Mouse (Mus musculus) hindlimb bud, embryonic 11.5 days (tissue): ENCODE measurements around the gene Rabac1.

Source experiments
- DNase-seq: peaks from one replicate; pipeline ENCODE4 v3.0.0-alpha.2; 2012; ENCODE audit warnings: low read depth, low spot score; ENCODE audit errors: extremely low spot score

Gene Rabac1

DNA sequence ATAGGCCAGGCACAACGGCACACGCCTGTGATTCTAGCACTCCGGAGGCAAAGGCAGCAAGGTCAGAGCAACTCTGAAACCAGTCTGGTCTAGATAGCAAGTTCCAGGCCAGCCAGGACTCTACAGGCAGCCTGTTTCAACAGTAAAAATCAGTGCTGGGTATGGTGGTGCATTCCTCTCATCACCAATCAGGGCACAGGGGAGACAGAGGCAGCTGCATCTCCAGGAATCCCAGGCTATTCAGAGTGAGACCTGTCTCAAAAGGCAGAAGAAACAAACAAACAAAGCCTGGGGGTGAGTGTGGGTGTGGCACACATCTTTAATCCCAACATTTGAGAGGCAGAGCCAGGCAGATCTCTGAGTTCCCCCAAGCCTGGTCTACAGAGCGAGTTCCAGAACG lies 10.8 kb upstream of the Rabac1 start:
- no peak for DNase-seq

DNA sequence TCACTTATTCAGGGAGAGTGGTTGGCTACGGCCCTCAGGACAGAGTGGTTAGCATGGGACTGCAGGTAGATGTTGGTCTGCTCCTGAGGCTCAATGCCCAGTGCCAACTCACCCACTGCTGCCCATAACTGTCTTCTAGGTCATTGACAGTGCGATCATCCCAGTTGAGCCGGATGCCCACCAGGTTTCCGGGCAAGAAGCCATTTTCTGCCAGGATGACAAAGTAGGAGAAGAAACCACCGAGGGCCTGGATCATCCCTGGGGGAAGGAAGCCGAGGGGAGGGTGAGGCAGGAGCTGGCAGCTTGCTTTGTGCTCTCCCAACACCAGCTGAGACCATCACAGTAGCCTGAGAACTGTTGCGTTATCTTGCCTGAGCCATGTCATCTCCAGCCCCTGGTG lies 7.9 kb upstream of the Rabac1 start:
- DNase-seq: no peak

- no peak for DNase-seq
These were observed 6.2 kb upstream of the Rabac1 start for GRCm38 (mm10) chr7:24978781-24979180.

- DNase-seq: peak; percentile 76
These were observed 2.5 kb upstream of the Rabac1 start for GRCm38 (mm10) chr7:24974893-24975595.

DNA sequence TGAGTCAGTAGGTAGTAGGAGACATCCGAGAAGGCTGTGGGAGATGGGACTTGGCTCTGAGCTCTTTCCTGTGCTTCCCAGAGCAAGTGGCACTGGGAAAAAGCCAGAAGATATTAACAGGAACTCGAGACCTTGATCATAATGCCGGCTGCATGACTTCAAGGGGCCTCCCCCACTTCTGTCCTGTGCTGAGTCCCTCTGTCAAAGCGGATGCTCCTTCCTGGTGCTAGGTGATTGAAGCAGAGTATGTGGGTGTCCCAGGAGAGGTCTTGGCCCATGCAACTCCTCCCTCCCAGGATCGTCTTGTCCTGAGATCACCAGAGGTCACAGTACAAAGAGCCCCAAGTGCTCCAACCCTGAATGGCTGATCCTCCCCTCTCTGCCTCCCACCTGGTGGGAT lies 1.3 kb upstream of the Rabac1 start:
- no peak for DNase-seq

GRCm38 (mm10) chr7:24973208-24973607 lies 654 bp upstream of the Rabac1 start:
- DNase-seq: no peak

- no peak for DNase-seq
These were observed 1.1 kb downstream of the Rabac1 start for GRCm38 (mm10) chr7:24971261-24971971.

GRCm38 (mm10) chr7:24970341-24970740 lies 2.2 kb downstream of the Rabac1 start:
- DNase-seq: no peak

- DNase-seq: no peak
These were observed 2.7 kb downstream of the Rabac1 start for GRCm38 (mm10) chr7:24969805-24970204.

DNA sequence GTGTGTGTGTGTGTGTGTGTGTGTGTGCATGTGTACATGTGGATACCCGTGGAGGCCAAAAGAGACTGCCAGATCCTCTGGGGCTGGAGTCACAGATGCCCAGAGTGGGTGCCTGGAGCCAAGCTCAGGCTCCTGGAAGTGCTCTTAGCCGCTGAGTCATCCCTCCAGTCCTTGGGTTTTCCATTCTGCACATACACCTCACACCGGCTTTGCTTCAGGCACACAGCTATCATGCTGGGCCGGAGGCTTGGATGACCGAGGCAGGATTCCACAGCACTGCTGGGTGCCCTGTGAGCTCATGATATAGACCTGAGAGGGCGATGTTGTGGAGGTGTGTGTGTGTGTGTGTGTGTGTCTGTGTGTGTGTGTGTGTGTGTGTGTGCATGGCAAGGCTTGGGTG lies 4.1 kb downstream of the Rabac1 start:
- no peak for DNase-seq

GRCm38 (mm10) chr7:24967966-24968365 lies 4.6 kb downstream of the Rabac1 start:
- DNase-seq: no peak

DNA sequence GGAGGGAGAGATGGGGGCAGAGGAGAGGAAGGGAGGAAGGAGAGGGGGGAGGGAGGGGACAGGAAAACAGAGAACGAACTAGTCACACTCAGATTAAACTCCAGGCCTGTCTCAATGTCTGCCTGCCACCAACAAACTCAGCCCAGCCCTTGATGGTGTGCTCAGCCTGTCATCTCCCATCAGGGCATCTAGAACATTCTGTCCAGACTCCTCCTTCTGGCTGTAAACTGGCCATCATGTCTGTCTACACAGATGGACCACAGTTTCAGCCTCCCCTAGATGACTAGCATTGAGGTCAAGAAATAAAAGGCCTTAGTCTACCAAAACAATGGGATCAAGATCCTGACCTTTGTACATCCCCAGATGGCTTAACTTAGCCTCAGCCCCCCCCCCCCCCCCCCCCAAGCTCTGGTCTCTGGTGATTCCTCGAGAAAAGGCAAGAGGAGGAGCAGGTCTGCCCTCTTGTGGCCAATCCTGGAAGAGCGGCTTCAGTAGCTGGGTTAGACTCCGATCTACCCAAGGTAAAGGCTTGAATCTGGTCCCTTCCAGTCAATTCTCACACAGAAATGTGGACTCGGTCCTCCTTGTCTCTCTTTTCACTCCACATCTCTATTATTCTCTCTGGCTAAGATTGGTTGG lies 7.5 kb downstream of the Rabac1 start:
- DNase-seq: peak; percentile 82

DNA sequence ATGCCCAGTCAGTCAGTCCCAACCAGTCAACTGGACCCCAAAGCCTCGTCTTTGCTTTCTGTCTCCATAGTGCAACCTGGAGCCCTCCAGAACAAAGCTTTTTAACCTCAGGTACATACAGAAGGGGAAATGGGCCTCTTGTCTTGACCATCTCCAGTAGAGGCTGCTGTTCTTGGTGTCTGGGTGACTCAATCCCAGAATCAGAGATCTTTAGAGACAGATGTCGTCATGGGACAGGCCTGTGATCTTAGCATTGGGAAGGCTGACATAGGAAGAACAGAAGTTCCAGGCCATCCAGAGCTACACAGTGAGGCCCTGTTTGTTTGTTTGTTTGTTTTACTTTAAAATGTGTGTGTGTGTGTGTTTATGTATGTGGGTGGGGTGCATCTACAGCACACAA lies 8.3 kb downstream of the Rabac1 start:
- DNase-seq: no peak

GRCm38 (mm10) chr7:24955226-24955625 lies 17.3 kb downstream of the Rabac1 start:
- DNase-seq: no peak

GRCm38 (mm10) chr7:24954450-24954849 lies 18.1 kb downstream of the Rabac1 start:
- DNase-seq: no peak

DNA sequence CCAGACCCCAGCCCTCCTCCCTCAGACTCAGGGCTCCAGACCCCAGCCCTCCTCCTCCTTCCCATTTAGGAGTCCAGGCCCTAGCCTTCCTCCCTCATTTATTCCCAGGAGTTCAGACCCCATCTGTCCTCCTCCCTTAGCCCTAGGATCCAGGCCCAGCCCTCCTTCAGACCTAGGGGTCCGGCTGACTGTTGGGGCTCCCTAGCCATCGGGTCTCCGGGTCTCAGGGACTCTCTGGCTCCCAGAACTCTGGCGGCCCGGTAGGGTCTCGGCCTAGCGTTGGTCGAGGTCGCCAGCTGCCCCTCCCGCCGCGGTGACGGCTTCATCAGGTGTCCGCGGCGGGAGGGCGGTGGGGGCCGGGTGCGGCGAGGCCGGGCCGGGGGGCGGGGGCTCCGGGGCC lies 18.6 kb downstream of the Rabac1 start:
- no peak for DNase-seq

DNA sequence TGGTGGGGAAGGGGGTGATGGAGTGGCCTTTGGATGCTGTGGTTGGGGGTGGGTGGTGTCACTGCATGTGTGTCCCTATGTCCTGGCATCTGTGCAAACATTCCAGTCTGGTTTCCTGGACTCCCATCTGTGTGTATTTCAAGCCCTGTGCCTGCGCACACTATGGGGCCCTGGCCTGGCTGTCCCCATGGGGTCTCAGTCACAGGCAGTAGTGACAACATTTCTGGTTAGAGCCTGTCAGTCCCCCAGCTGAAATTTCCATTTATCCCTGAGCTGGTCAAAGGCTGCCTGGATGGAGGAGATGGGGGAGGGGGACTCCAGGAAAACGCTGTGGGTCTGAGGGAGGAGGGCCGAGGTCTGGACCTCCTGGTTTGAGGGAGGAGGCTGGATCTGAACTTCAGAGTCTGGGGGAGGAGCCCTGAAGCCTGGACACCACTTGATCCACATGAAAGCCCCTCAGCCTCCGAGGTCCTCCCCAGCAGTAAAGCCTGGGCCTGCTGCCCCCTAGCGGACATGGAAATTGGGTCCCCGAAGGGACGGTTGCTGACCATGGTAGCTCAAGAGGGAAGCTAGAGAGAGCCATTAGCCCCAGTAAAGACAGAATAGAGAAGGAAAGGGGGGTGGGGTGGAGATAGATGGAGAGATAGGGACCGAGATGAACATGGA lies 22.5 kb downstream of the Rabac1 start:
- peak; percentile 67 for DNase-seq

DNA sequence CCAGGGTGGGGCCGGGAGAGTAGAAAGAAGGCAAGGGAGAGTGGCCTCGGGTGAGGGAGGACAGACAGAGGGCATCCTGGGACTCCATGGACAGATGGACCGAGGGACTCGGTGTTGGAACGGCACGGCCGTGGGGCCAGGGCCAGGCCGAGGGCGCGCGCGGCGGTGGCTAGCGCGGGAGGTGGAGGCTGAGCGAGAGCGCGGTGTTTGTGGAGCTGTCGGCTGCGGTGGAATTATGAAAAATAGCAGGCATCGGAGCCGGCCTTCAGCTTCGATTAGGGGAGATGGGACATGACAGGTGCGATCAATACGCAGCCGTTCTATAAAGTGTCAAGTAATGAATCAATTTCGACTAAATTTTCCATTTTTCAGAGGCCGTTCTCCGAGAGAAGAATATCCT lies 23.8 kb downstream of the Rabac1 start:
- DNase-seq: no peak

DNA sequence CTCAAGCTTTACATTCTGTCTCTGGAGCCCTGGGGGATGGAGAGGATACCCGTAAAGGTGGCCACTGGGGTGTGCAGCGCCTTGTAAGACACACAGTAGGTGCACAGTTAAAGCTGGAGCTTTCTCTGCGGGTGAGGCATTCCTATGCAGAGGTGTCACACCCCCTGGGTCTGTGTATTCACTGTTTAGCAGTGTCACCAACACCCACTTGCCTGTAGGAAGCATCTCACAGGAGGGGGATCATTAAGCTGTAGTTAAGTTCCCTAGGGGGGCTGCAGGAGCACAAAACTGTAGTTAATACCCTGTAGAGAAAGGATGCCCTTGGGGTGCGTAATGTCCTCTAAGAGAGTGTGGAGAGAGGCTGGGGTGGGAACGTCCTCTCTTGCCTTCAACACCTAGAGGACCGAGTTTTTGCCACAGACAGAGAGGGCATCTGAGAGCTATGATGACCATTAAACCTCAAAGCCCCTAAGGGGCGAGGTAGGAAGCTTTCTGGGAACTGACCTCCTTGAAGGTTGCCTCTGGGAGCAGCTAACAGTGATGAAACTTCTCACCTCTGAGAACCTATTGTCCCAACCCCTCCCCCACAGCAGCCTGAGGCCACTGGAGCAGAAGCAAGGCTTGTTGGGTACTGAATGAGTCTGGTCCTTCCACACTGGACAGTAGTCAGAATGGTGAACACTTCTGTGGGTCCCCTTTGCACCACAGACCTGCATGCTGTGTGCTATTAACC lies 25.1 kb downstream of the Rabac1 start:
- no peak for DNase-seq

- DNase-seq: no peak
These were observed 28.1 kb downstream of the Rabac1 start, which contains the start of gene Gm4881 for GRCm38 (mm10) chr7:24944257-24944950. Gene Gm4881, minus strand, starts transcription at chr7:24944494.
